ENCODE assay signal across 22 mouse cellular contexts in genomic region chr15:91038860-91039259, GRCm38 (mm10). TPM values are rescaled to one million over a fixed set of nuclear protein-coding genes. Genes with fewer than 3 reads are reported as not detected.
A peak's percentile ranks its signal among the peaks of the same experiment; 100 is the strongest.
DNase-seq lines count a peak whose midpoint lies in the region; ATAC-seq and TF ChIP-seq lines count a peak whose summit lies in the region.
"Had no signal": no experiment of that assay in that cellular context is flagged by ENCODE, and none has a peak within 500 bp of the region (broad histone marks: within the 10 kb centered on the region; RNA-seq: fewer than 3 reads in every experiment).

No protein-coding gene starts in this region.

- peak; percentile 74 for ATAC-seq in Patski
- ATAC-seq: CD4-positive, CD25-positive, alpha-beta regulatory T cell, adult 4 months; forebrain, embryonic 13.5 days; forebrain, embryonic 16.5 days; intestine, postnatal 0 days had no signal

- in situ Hi-C loops in Patski (cut with MboI; ENCODE audit: low pct_unique_long_range_greater_than_20kb), result no loop called here

- TF ChIP-seq CTCF in Patski (IDR thresholded peaks at IDR 0.05), result no peak

- no peaks in the 10 kb centered on the region for H3K27me3 ChIP-seq in Patski
- H3K27me3 ChIP-seq: forebrain, embryonic 13.5 days; heart, embryonic 12.5 days; heart, embryonic 15.5 days had no signal

- DNase-seq in 3134 (ENCODE audit: extremely low read depth, insufficient read length, low spot score), result peak; percentile 28
- DNase-seq in 3T3-L1 (ENCODE audit: low read depth, low spot score), result peak; percentile 20
- no peak for DNase-seq in Patski (ENCODE audit: low read depth, low spot score)
- DNase-seq in layer of hippocampus, adult 8-10 months (ENCODE audit: low spot score in 2 of 2), result no peak
- DNase-seq in kidney, adult 11 months, result no peak
- no peak for DNase-seq in heart, postnatal 4 days
- DNase-seq: adrenal gland, postnatal 25 days; B cell, adult 2 months; cerebellum, adult 18-20 months; cerebellum, adult 9-10 months; cerebellum, postnatal 14 days; gastrocnemius, postnatal 25 days; heart, adult 18-20 months; heart, postnatal 10 days; heart, postnatal 36 days had no signal

- POLR2A ChIA-PET in Patski (lab: Charles Lee), result interaction anchor here (1.7 kb wide), 1 partner anchor 9 kb away, joined by 4 read pairs; no protein-coding TSS in a partner anchor

- CTCF ChIA-PET in Patski (lab: Charles Lee), result interaction anchor here (0.9 to 1.1 kb wide), 2 partner anchors 26 to 45 kb away, joined by 3 to 4 read pairs; no protein-coding TSS in a partner anchor

RNA-seq across cellular contexts. Expression of gene Kif21a, which starts 10.9 kb away (rescaled TPM):
- 32.5 TPM for polyA plus RNA-seq in Patski (2021)
- 100 to 1,000 TPM; 121 to 151 (median 127) TPM for total RNA-seq in layer of hippocampus, adult 8-10 months (2022)
- 1 to 10 TPM; 7.3 to 8.0 TPM for total RNA-seq in heart, postnatal 4 days (2021)
- total RNA-seq: MEL had no signal
- polyA plus RNA-seq: CD4-positive, CD25-positive, alpha-beta regulatory T cell, adult 4 months had no signal

Comparison
In these comparisons a context has a peak if more than half of its experiments do, and no peak if none do; other contexts are left out.
1. DNase-seq: peak in 3134 (single experiment) and 3T3-L1 (single experiment); none in Patski (single experiment), layer of hippocampus, adult 8-10 months (0 of 2), kidney, adult 11 months (single experiment) and heart, postnatal 4 days (single experiment).
2. RNA of gene Kif21a, which starts 10.9 kb away (total RNA-seq): 121 to 151 TPM in layer of hippocampus, adult 8-10 months; 7.3 to 8.0 TPM in heart, postnatal 4 days; every median in the first group is over 10 times any median in the second.